7 mouse cellular contexts compared by ENCODE assay signal in genomic region chr15:13171486-13172364, GRCm38 (mm10). TPM values are rescaled to one million over a fixed set of nuclear protein-coding genes. Genes with fewer than 3 reads are reported as not detected.
DNase-seq lines count a peak whose midpoint lies in the region; ATAC-seq and TF ChIP-seq lines count a peak whose summit lies in the region.

No protein-coding gene starts in this region.

- H3K4me1 ChIP-seq in E14TG2a.4 (replicated peaks; ENCODE audit: low read depth, low read length): peaks cover 21% of the 10 kb centered on the region
- H3K4me1 ChIP-seq in hindbrain, embryonic 15.5 days (replicated peaks): peaks cover 33% of the 10 kb centered on the region
- no peaks in the 10 kb centered on the region for H3K4me1 ChIP-seq in liver, embryonic 12.5 days

- WGBS in hindbrain, embryonic 15.5 days: 2% methylated on average over 16 of the region's 16 CpGs
- 7% methylated on average over 16 of the region's 16 CpGs for WGBS in liver, embryonic 12.5 days (ENCODE audit: insufficient replicate concordance)

- peak; percentile 35 for DNase-seq in brain, adult 2 months (ENCODE audit: low read depth, low spot score)
- DNase-seq in yolk sac, embryonic 10.5 days (ENCODE audit: low spot score): peak; percentile 74
- no peak for DNase-seq in adrenal gland, adult 18-20 months (ENCODE audit: low spot score in 2 of 2)
- no peak for DNase-seq in lung, postnatal 4 days

- H3K4me3 ChIP-seq in E14TG2a.4 (replicated peaks; ENCODE audit: low read length): peak overlapping the region; percentile 84; the same call in 1 of the 2 replicates
- peak overlapping the region; percentile 69 for H3K4me3 ChIP-seq in hindbrain, embryonic 15.5 days
- peak overlapping the region; percentile 43 for H3K4me3 ChIP-seq in liver, embryonic 12.5 days

- ATAC-seq in hindbrain, embryonic 15.5 days (ENCODE audit: low FRiP score, low read depth): no peak
- ATAC-seq in liver, embryonic 12.5 days: no peak

- no peaks in the 10 kb centered on the region for H3K36me3 ChIP-seq in E14TG2a.4 (ENCODE audit: insufficient read depth, low read length)
- H3K36me3 ChIP-seq in hindbrain, embryonic 15.5 days: no peaks in the 10 kb centered on the region
- H3K36me3 ChIP-seq in liver, embryonic 12.5 days: no peaks in the 10 kb centered on the region

- peak overlapping the region; percentile 88 for H3K27ac ChIP-seq in hindbrain, embryonic 15.5 days (replicated peaks)
- H3K27ac ChIP-seq in liver, embryonic 12.5 days: no peak overlapping the region

- H3K27me3 ChIP-seq in E14TG2a.4 (ENCODE audit: insufficient read depth, low read length): peaks cover 69% of the 10 kb centered on the region
- 0 out of 2 replicates have a peak, but pooled peaks cover 3% of the 10 kb centered on the region for H3K27me3 ChIP-seq in hindbrain, embryonic 15.5 days
- H3K27me3 ChIP-seq in liver, embryonic 12.5 days (replicated peaks): peaks cover 60% of the 10 kb centered on the region

- no peaks in the 10 kb centered on the region for H3K9me3 ChIP-seq in E14TG2a.4 (ENCODE audit: low read length)
- no peaks in the 10 kb centered on the region for H3K9me3 ChIP-seq in hindbrain, embryonic 15.5 days
- H3K9me3 ChIP-seq in liver, embryonic 12.5 days (replicated peaks): no peaks in the 10 kb centered on the region

- no peak for TF ChIP-seq CTCF in E14TG2a.4 (conservative IDR thresholded peaks at IDR 0.05; ENCODE audit: low read length)

- H3K4me2 ChIP-seq in hindbrain, embryonic 15.5 days: peak overlapping the region; percentile 88
- H3K4me2 ChIP-seq in liver, embryonic 12.5 days: peak overlapping the region; percentile 63

- peak overlapping the region; percentile 68 for H3K9ac ChIP-seq in hindbrain, embryonic 15.5 days
- no peak overlapping the region for H3K9ac ChIP-seq in liver, embryonic 12.5 days

RNA-seq across cellular contexts. Expression of gene Cdh6, which starts 1.8 kb away (rescaled TPM):
- polyA plus RNA-seq in hindbrain, embryonic 15.5 days (2015; fragmentation: Nextera tagmentation; extraction: Ambion mirVana): 17.5 and 17.9 TPM in 2 replicates
- 0.24 and 0.29 TPM in 2 replicates for polyA plus RNA-seq in liver, embryonic 12.5 days (2016; fragmentation: Nextera tagmentation; extraction: Ambion mirVana)
- total RNA-seq in adrenal gland, adult 18-20 months (2021): 10 to 100 TPM; 10.9 to 16.4 TPM

Comparison
In these comparisons a context has a peak if more than half of its experiments do, and no peak if none do; other contexts are left out.
1. DNase-seq: peak in brain, adult 2 months (single experiment) and yolk sac, embryonic 10.5 days (single experiment); none in adrenal gland, adult 18-20 months (0 of 2) and lung, postnatal 4 days (0 of 2).
2. RNA of gene Cdh6, which starts 1.8 kb away (polyA plus RNA-seq): 17.5 to 17.9 TPM in hindbrain, embryonic 15.5 days; 0.24 to 0.29 TPM in liver, embryonic 12.5 days; every median in the first group is over 10 times any median in the second.
3. Peak in every context shown above with its lines, with median percentiles within 50 percentile points of each other: H3K4me3 ChIP-seq.